ENCODE assay signal across 17 mouse cellular contexts in the genomic region with DNA sequence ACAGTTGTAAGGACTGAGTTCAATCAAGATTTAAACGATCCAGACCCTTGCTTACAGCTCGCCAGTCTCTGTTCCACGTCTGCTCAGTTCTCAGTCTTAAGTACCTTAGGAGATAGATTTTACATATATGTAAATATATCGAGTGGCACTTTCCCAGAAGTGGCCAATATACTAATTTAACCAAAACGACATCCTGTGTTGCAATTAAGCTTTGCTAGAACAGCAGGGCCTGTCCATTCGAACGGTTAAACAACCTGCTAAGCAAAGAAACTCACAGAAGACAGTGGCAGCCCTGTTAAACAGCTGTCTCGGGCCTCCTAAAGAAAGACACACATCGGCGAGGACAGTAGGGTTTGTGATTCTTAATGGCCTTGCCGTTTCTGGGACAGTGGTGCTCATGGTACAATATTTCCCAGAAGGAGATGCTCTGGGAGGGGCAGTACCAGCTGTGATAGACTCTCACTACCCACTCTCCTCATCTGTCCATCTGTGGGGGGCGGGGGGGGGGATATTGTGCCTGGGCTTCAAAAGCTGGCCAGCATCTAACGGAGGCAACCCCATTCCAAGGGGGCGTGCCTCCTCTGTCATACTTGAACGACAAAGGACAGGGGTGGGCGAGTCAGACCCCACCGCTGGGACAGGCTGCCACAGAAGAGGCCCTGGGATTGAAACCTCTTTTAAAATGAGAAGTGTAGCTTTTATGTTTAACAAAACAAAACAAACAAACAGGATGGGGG. TPM values are rescaled to one million over a fixed set of nuclear protein-coding genes. Genes with fewer than 3 reads are reported as not detected.
DNase-seq lines count a peak whose midpoint lies in the region; ATAC-seq lines count a peak whose summit lies in the region.
"Had no signal": no experiment of that assay in that cellular context is flagged by ENCODE, and none has a peak within 500 bp of the region (broad histone marks: within the 10 kb centered on the region; RNA-seq: fewer than 3 reads in every experiment).

No protein-coding gene starts in this region.

- DNase-seq in forebrain, embryonic 10.5 days (ENCODE audit: extremely low spot score, low spot score), result no peak
- no peak for DNase-seq in kidney, postnatal 25 days
- peak; percentile 18 for DNase-seq in retina, postnatal 1 day
- no peak for DNase-seq in retina, embryonic 14.5 days (ENCODE audit: low spot score)
- DNase-seq in ovary, postnatal 10 days (ENCODE audit: low spot score), result no peak
- DNase-seq: cerebellum, adult 8-10 months; gastrocnemius, adult 2 months; kidney, postnatal 10 days; lung, adult 2 months; right cerebral cortex, postnatal 4 days; thymus, adult 2 months had no signal

- no peak overlapping the region for H3K27ac ChIP-seq in forebrain, embryonic 15.5 days (replicated peaks)
- H3K27ac ChIP-seq in forebrain, embryonic 10.5 days, result no peak overlapping the region
- H3K27ac ChIP-seq in kidney, embryonic 15.5 days, result peak overlapping the region; percentile 32; the same call in 1 of the 2 replicates
- H3K27ac ChIP-seq: embryonic facial prominence, embryonic 10.5 days; gastrocnemius, adult 2 months; heart, embryonic 13.5 days; hindbrain, embryonic 15.5 days had no signal

- no peaks in the 10 kb centered on the region for H3K4me1 ChIP-seq in forebrain, embryonic 15.5 days
- peaks cover 32% of the 10 kb centered on the region for H3K4me1 ChIP-seq in forebrain, embryonic 10.5 days
- H3K4me1 ChIP-seq in kidney, embryonic 15.5 days, result peaks cover 27% of the 10 kb centered on the region
- H3K4me1 ChIP-seq: hindbrain, embryonic 15.5 days had no signal

- H3K27me3 ChIP-seq in forebrain, embryonic 15.5 days, result no peaks in the 10 kb centered on the region
- H3K27me3 ChIP-seq in forebrain, embryonic 10.5 days (ENCODE audit: poor library complexity, severe bottlenecking), result peaks cover 19% of the 10 kb centered on the region
- H3K27me3 ChIP-seq in kidney, embryonic 15.5 days, result no peaks in the 10 kb centered on the region

- no peaks in the 10 kb centered on the region for H3K9me3 ChIP-seq in forebrain, embryonic 15.5 days
- no peaks in the 10 kb centered on the region for H3K9me3 ChIP-seq in forebrain, embryonic 10.5 days
- no peaks in the 10 kb centered on the region for H3K9me3 ChIP-seq in kidney, embryonic 15.5 days (replicated peaks)
- H3K9me3 ChIP-seq: embryonic facial prominence, embryonic 10.5 days; heart, embryonic 13.5 days; hindbrain, embryonic 15.5 days had no signal

- no peaks in the 10 kb centered on the region for H3K36me3 ChIP-seq in forebrain, embryonic 15.5 days
- no peaks in the 10 kb centered on the region for H3K36me3 ChIP-seq in forebrain, embryonic 10.5 days (replicated peaks)
- no peaks in the 10 kb centered on the region for H3K36me3 ChIP-seq in kidney, embryonic 15.5 days
- H3K36me3 ChIP-seq: embryonic facial prominence, embryonic 10.5 days; heart, embryonic 13.5 days; hindbrain, embryonic 15.5 days had no signal

- WGBS in forebrain, embryonic 15.5 days, result 54% methylated on average over 17 of the region's 17 CpGs
- WGBS in forebrain, embryonic 10.5 days, result 73% methylated on average over 17 of the region's 17 CpGs
- 47% methylated on average over 17 of the region's 17 CpGs for WGBS in kidney, embryonic 15.5 days

- ATAC-seq in forebrain, embryonic 15.5 days (replicated peaks), result 0 out of 2 replicates have a peak, but pooled peaks have one; percentile 48
- peak; percentile 44 for ATAC-seq in kidney, embryonic 15.5 days (replicated peaks; ENCODE audit: low FRiP score)

- no peak overlapping the region for H3K4me2 ChIP-seq in forebrain, embryonic 15.5 days (replicated peaks)
- H3K4me2 ChIP-seq in kidney, embryonic 15.5 days, result no peak overlapping the region
- H3K4me2 ChIP-seq: heart, embryonic 13.5 days; hindbrain, embryonic 15.5 days; liver, embryonic 11.5 days had no signal

- no peak overlapping the region for H3K9ac ChIP-seq in forebrain, embryonic 15.5 days (replicated peaks)
- H3K9ac ChIP-seq in kidney, embryonic 15.5 days, result no peak overlapping the region
- H3K9ac ChIP-seq: heart, embryonic 13.5 days; hindbrain, embryonic 15.5 days had no signal

- no peak overlapping the region for H3K4me3 ChIP-seq in forebrain, embryonic 15.5 days
- no peak overlapping the region for H3K4me3 ChIP-seq in forebrain, embryonic 10.5 days
- no peak overlapping the region for H3K4me3 ChIP-seq in kidney, embryonic 15.5 days (replicated peaks)
- H3K4me3 ChIP-seq: embryonic facial prominence, embryonic 10.5 days; heart, embryonic 13.5 days; hindbrain, embryonic 15.5 days had no signal

RNA-seq across cellular contexts. Expression of gene Sgms2, which starts 9.1 kb away (rescaled TPM):
- 0.47 and 1.1 TPM in 2 replicates for polyA plus RNA-seq in forebrain, embryonic 15.5 days (2015; fragmentation: Nextera tagmentation; extraction: Ambion mirVana)
- 0.97 and 1.0 TPM in 2 replicates for polyA plus RNA-seq in forebrain, embryonic 10.5 days (2016; fragmentation: Nextera tagmentation; extraction: Ambion mirVana)
- polyA plus RNA-seq in kidney, embryonic 15.5 days (2015; fragmentation: Nextera tagmentation; extraction: Ambion mirVana), result 10.5 and 17.0 TPM in 2 replicates
